Mouse (Mus musculus) layer of hippocampus, adult 8-10 months (tissue): Measurements from ENCODE around the gene Ly6g6e. TPM values are rescaled to one million over a fixed set of nuclear protein-coding genes. Genes with fewer than 3 reads are reported as not detected.

Experiments used
- DNase-seq, 2 experiments: peaks; one replicate each; pipeline ENCODE4 v3.0.0; 2022; ENCODE audit warnings: low spot score in 2 of 2
- total RNA-seq, 4 experiments: library from RNA; stranded (reverse); gene quantifications; 2 replicates each; pipeline ENCODE4 v1.2.4; 2022

Ly6g6e gene
- total RNA-seq, 4 experiments from 2014 or later, result 4.6 to 7.1 (median 5.6) TPM

DNA sequence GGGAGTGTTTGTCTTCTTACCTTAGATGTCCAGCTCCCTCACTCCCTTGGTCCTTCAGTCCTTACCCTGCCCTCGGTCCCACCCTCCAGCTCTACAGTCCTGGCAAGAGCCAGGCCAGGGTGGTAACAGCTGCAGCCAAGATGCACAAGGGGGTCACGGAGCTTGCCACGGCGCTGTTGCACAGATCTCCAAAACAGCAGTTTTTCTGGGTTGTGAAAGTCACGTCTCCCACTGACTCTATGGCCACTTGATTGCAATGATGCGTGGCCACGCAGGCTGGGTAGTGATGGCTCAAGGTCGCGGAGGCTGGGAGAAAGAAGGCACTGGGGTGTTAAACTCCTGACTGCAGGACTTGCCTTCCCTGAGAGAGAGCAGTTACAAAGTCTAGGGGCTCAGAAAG is 5.2 kb upstream of the Ly6g6e start:
- DNase-seq, result no peak

GRCm38 (mm10) chr17:35074097-35074496 is 2.6 kb upstream of the Ly6g6e start:
- DNase-seq, result no peak

- DNase-seq, result no peak
Observed at GRCm38 (mm10) chr17:35077285-35077684, 583 bp downstream of the Ly6g6e start.

DNA sequence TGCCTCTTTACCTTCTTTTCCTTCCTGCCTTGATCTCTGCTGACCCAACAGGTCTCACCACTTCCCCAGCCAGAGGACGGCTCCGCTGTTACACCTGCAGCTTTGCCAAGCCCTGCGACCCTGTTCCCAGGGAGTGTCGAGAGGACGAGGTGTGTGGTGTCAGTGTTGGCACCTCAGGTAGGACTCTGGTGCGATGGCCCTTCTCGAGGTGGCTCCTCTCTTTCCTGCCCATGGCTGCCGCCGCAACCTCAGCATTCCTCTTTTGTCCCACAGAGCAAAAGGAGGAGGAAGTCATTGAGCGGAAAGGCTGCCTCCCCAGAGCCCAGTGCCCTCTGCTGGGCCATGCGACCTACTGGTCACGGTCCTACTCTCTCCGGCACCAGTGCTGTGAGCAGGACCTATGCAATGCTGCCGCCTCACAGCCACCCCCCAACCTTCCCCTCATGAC is 1.1 kb downstream of the Ly6g6e start, which contains the start of gene Ly6g6d:
Ly6g6d (minus strand) TSS at position 280 of the 448 bp plus-strand sequence.
- DNase-seq, result no peak

- no peak for DNase-seq
Observed at GRCm38 (mm10) chr17:35079778-35080177, 3.1 kb downstream of the Ly6g6e start.

DNA sequence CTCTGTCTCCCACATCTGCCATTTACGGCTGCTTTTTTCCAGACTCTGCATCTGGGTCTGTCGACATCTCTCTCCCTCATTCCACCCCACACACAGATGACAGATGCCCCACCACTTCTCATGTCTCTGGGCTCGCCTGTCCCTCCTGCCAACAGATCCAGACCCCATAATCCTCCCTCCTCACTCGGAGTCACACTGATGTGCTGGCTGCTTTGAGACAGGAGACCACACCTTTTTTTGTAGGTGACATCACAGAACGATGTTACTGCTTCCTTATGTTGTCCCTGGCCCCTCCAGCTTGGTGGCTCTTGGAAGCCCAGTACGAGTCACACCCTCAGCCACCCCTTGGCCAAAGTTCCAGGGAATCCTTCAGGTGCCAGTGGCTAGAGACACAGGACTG is 3.5 kb downstream of the Ly6g6e start:
- DNase-seq, result no peak

DNA sequence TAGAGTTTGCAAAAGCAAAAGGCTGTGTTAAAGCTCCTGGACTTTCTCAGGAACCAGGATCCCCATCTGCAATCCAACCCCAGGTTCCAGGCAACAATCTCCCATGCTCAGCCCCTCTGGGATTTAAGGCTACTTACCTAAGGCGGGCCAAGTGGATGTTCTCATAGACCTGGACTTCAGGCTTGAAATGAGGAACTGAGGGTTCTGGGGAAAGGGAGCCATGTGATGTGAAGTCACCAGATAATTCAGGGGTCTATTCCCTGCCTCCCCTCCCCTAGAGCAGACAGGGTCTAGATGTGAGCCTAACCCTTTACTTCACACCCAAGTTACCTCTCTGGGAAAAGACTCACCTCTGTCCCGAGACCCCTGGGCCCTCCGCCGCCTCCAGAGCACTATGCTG is 4.0 kb downstream of the Ly6g6e start:
- no peak for DNase-seq

GRCm38 (mm10) chr17:35082841-35083576 is 6.3 kb downstream of the Ly6g6e start:
- no peak for DNase-seq

- DNase-seq, result no peak
Observed at GRCm38 (mm10) chr17:35083929-35084497, 7.3 kb downstream of the Ly6g6e start.

DNA sequence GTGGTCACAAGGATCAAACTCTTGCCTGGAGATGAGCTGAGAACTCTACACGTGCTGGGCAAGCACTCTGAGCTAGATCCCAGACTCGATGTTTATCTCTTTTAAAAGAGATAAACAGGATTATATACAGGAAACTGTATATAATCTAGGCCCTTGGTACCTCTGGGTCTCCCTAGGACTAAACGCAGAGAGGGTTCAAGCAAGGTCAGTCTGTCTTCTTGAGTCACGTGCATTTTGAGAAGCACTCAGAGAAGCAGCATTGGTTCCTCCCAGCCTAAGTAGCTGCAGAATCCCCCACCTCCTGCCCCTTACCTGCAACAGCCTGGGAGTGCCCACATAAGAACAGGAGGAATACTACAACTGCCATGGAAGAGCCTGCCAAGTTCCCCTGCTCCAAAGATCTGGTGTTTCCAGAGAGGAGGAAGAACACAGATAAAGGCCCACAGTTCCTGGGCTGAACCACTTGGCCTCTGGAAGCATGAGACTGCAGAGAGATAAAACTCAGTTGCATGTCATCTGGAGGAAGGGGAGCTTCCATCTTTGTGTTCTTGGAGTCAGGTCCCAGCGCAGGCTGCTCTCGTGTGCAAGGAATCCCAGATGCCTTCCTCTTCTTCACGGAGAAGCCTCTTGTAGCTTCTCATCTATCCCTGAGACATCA is 8.6 kb downstream of the Ly6g6e start, which contains the start of gene Ly6g6f:
Ly6g6f (minus strand) TSS at position 403 of the 658 bp plus-strand sequence.
- no peak for DNase-seq

DNA sequence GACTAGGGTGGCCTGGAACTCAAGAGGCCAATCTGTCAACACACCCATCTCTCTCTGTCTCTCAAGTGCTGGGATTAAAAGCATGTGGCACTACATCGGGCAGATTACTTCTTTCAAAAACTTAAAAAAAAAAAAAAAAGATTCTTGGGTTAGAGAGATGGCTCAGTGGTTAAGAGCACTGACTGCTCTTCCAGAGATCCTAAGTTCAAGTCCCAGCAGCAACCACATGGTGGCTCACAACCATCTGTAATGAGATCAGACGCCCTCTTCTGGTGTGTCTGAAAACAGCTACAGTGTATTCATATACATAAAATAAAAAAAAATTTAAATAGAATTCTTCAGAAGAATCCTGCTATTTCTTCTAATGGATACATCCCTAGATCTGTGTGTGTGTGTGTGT is 11.4 kb downstream of the Ly6g6e start:
- DNase-seq, result no peak

GRCm38 (mm10) chr17:35088825-35089644 is 12.3 kb downstream of the Ly6g6e start, which contains the start of gene Abhd16a:
Abhd16a (plus strand) TSS chr17:35089263.
- DNase-seq, result peak; percentile 91 to 95

DNA sequence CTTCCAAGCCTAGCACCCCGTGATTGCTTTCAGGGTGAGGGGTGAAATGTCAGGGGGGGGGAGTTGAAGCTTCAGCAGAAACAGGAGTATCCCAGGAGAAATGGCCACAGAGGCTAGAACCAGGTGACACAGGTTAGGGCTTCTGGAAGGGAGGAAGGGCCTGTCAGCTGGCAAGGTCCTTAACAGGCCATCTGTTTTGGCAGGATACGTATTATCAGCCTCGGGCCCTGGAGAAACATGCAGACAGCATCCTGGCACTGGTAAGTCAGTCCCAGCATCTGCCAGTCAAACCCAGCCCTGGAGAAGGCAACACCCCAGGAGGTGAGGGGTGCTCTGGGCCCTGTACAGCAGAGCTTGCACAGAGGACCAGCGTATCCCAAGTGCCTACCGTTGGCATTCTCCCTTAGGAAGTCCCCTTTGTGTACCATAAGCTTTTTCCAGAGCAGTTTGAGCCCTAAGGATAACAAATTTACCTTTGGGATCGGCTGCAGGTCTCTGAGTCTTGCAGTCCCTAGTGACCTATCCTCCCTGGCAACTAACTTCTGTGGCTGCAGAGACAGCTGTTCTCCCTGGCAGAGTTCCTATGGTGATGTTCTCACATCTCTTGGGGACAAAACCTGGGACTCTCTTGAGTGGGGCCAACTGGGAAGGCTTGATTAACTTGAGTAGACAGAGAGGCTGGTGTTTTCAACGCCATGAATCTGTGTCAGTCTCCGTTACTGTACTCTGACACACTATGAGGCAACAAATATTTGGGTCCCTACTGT is 13.6 kb downstream of the Ly6g6e start:
- no peak for DNase-seq

- DNase-seq, result no peak
Observed at GRCm38 (mm10) chr17:35092403-35093198, 15.9 kb downstream of the Ly6g6e start.

GRCm38 (mm10) chr17:35094475-35095365 is 18.0 kb downstream of the Ly6g6e start:
- no peak for DNase-seq

- no peak for DNase-seq
Observed at GRCm38 (mm10) chr17:35096597-35096996, 19.9 kb downstream of the Ly6g6e start.

DNA sequence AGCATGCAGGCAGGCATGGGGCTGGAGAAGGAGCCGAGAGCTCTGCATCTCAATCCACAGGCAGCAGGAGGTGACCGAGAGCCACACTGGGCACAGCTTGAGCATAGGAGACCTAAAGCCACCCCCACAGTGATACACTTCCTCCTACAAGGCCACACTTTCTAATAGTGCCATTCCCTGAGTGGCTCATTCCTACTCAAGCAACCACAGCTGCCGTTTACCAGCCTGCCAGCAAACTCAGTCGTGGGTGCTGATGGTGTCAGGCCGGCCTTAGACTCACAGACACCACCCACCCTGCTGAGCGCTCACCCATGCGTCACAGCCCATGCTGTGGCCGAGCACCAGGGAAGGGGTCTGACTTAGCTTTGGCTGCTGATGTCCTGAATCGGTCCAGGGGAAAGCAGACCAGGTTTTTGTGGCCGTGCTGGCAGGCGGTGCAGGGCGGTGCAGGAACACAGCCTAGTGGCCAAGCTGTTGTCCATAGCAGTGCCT is 20.5 kb downstream of the Ly6g6e start:
- peak in 1 of 2 experiments; percentile 31 for DNase-seq

GRCm38 (mm10) chr17:35100196-35100765 is 23.6 kb downstream of the Ly6g6e start:
- DNase-seq, result no peak
